Mouse (Mus musculus) bone marrow, adult 2 months (tissue): ENCODE measurements around the gene Cym. TPM values are rescaled to one million over a fixed set of nuclear protein-coding genes. Genes with fewer than 3 reads are reported as not detected.

Experiments
- H3K27ac ChIP-seq: fragments of 200-500 bp; 2 replicates; pipeline ENCODE4 v1.5.1; 2012; ENCODE audit warnings: low read depth, mild to moderate bottlenecking, control low read depth, inconsistent platforms, low read length; ENCODE audit not compliant: control insufficient read depth, poor library complexity, insufficient read depth
- H3K4me1 ChIP-seq: fragments of 200-500 bp; 2 replicates; pipeline ENCODE4 v1.6.1; 2011; ENCODE audit warnings: low read length; ENCODE audit not compliant: control insufficient read depth, insufficient read depth
- H3K4me3 ChIP-seq: fragments of 200-500 bp; replicated peaks from 2 replicates; pipeline ENCODE3; 2011; ENCODE audit warnings: mild to moderate bottlenecking, low read depth, low read length, control low read depth; ENCODE audit not compliant: control insufficient read depth
- CTCF ChIP-seq: fragments of 200-500 bp; IDR thresholded peaks from 2 replicates; pipeline ENCODE4 v1.5.1; 2011; ENCODE audit warnings: low read length, control low read depth; ENCODE audit not compliant: control insufficient read depth, insufficient read depth
- POLR2A ChIP-seq: fragments of 200-500 bp; IDR thresholded peaks from 2 replicates; pipeline ENCODE4 v1.6.1; 2011; ENCODE audit warnings: low read depth, mild to moderate bottlenecking, control low read depth, low read length, borderline replicate concordance; ENCODE audit not compliant: control insufficient read depth
- WGBS: fragments of 180-500 bp; shearing (Covaris S2); methylation state at CpG from one replicate; pipeline ENCODE4 v1.1.7; 2018; 5-methylcytosine and 5-hydroxymethylcytosine counted together
- polyA plus RNA-seq: library from polyadenylated mRNA; stranded (reverse); fragments of >200 nt; gene quantifications from 2 replicates; pipeline ENCODE4 v1.2.4, GENCODE M21; 2011; ENCODE audit warnings: low replicate concordance; ENCODE audit not compliant: missing spikeins, insufficient read depth, insufficient read length

Cym gene
- polyA plus RNA-seq, 1 experiment, result not detected

DNA sequence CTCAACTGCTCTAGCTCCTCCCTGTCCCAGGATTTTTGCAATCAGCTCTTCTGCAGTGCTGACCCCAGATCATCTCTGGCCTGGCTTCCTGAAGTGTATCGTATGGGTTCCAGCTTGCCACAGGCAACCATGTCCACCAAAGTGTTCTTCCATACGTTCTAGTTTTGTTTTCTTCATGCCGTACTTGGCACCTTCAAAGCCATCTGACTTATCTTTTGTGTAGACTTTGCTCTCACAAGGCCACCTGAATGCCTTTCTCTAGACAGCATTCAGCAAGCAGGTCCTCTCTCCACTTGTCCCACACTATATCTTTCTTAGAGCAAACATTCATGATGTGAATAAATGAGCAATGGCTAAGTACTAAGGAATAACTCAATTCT, 4.4 kb downstream of the Cym start:
- WGBS, result 76% methylated on average over 3 of the region's 3 CpGs
- H3K27ac ChIP-seq, result no peak overlapping the region
- H3K4me1 ChIP-seq, result no peaks in the 10 kb centered on the region
- TF ChIP-seq POLR2A (no peak), CTCF (no peak)
- H3K4me3 ChIP-seq, result no peak overlapping the region

DNA sequence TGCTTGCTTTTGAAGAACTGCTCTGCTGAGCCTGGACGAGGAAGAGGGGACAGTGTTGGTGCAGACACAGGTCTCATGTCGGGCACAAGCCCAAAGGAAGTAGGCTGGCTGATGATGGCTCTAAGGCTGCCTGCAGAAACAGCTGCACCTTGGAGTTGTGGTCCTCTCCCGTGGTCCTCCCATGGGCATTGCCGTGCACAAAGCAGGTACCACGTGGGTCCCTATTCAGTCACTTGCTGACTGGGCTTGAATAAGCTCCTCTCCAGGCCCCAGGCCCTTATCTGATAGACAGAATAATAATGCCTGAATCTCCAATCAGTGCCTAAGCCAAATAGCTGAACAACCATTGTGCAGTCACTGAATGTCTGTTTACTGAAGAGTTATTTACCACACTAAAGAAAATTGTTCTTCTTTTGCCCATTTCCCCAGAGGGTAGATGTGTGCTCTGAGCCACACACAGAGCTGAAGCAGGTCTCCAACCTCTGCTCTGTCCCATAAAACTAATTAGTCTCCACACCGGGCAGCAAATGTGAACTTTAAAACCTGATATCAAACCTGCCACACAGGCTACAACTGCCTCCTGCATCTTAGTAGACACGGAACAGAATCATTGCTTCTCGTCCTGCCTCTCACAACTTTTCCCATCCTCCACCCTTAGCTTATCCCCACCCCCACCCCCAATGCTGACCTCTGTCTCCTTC, 5.0 kb downstream of the Cym start:
- TF ChIP-seq CTCF, result no peak
- no peak for TF ChIP-seq POLR2A
- Histone ChIP-seq H3K4me3 (no peak overlapping the region), H3K27ac (no peak overlapping the region), H3K4me1 (no peaks in the 10 kb centered on the region)
- 66% methylated on average over 8 of the region's 8 CpGs for WGBS

DNA sequence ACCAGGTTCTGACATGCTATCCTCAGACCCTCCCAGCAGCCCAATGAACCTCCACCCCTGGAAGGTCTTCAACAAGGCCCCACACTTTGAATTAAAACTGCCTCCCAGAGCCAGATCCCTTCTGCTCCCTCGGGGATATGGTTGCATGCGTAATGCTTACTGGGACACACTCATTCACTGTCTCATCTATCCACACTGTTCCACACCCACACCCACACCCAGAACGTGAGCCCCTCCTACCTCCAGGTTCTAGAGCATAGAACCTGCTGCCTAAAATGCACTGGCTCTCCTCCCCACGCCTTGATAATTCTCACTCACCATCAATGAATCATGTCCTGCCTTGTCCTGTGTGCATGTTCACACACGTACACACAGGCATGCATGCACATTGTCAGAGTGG, 6.9 kb downstream of the Cym start:
- H3K27ac ChIP-seq, result no peak overlapping the region
- H3K4me1 ChIP-seq, result no peaks in the 10 kb centered on the region
- WGBS, result 79% methylated on average over 5 of the region's 5 CpGs
- TF ChIP-seq CTCF, result no peak
- no peak for TF ChIP-seq POLR2A
- no peak overlapping the region for H3K4me3 ChIP-seq

DNA sequence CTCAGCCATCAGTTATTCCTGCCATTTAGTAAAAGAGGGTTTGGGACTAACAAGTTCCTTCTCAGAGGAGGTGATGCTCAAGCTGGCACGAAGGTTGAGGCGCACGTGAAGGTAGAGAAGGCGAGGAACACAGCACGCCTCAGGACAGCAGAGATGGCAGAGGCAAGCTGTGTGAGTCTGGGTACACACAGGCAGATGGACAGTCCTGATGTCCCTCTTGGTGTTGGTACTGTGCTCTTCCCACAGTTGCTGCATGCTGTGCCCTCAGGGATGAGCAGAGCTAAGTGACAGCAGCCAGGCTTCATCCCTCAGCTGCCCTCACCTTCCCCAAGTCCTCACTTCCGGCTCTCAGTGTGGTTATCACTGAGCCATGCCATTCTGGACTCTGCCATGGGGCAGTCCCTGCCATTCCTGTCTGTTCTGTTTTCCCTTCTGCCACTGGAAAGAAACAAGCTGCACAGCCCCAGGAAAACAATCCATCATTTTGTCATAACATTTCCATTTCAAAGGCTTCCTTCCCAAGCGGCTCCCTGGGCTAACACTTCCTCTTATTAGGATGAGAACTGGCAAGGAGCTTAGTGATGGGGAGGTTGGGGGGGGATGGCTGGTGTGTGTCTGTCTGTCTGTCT, 13.8 kb downstream of the Cym start:
- Histone ChIP-seq H3K4me1 (no peaks in the 10 kb centered on the region), H3K27ac (no peak overlapping the region), H3K4me3 (no peak overlapping the region)
- 68% methylated on average over 7 of the region's 7 CpGs for WGBS
- TF ChIP-seq CTCF (no peak), POLR2A (no peak)

DNA sequence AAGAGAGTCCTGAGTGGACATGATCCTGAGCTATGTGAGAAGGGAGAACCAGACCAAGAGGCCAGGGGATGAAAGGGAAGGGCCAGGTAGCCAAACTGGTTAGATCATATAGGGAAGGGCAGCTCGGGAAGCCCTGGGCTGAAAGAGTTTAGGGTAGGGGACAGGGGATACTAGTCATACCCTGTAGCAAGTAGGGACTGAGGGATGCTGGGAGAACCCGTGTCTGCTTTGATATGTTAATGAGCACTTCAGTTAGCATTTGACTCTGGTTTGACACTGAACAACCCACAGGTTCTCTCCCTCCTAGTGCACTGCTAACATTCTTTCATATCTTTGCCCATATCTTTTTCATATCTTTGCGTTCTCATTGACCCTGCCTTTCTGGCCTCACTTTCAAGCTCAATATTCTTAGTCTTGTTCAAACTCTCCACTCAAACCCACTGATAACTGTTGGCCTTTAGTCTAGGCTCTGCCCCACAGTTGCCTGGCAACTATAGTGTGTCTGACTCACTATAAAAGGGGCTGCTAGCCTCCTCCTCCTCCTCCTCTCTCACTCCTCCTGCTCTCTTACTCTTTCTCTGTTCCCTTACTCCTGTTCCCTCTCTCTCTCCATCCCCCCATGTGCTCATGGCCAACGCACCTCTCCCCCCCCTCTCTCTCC, 14.9 kb downstream of the Cym start:
- TF ChIP-seq CTCF, result no peak
- TF ChIP-seq POLR2A, result no peak
- WGBS, result 56% methylated on average over 4 of the region's 4 CpGs
- H3K4me3 ChIP-seq, result no peak overlapping the region
- H3K27ac ChIP-seq, result no peak overlapping the region
- H3K4me1 ChIP-seq, result no peaks in the 10 kb centered on the region

DNA sequence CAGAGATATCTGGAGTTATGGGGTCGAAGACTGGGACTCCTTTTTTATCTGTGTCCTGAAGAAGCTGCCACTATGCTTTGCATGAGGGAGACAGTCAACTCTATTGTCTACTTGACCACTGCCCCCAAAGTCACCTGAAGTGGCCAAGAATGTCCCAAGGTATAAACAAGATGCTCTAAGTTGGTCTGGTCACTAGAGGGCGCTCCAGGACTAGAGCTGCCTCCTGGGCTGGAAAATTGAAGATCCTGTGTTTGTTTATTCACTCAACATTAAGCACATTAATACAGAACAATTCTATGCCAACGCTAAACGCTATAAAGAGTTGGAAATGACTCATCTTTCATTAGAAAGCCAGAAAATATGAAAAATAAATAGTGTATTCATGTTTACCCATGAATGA, 15.5 kb downstream of the Cym start:
- no peak overlapping the region for H3K27ac ChIP-seq
- TF ChIP-seq CTCF (peak; percentile 79), POLR2A (no peak)
- H3K4me1 ChIP-seq, result no peaks in the 10 kb centered on the region
- no peak overlapping the region for H3K4me3 ChIP-seq
- 12% methylated on average over 4 of the region's 4 CpGs for WGBS

DNA sequence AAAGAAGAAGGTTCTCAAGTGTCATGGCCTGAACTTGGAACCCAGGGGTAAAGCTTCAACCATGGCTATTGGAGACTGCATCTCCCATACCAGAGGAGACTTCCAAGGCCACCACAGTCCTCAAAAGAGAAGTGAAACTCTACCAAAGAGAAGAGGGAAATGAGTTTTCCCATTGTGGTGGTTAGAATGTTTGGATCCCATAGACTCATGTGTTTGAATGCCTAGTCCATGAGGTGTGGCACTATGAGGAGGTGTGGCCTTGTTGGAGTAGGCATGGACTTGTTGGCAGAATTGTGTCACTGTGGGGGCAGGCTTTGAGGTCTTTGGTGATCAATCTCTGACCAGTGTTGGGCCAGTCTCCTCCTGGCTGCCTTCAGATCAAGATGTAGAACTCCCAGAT, 16.4 kb downstream of the Cym start:
- Histone ChIP-seq H3K27ac (no peak overlapping the region), H3K4me3 (no peak overlapping the region), H3K4me1 (no peaks in the 10 kb centered on the region)
- TF ChIP-seq CTCF (no peak), POLR2A (no peak)

DNA sequence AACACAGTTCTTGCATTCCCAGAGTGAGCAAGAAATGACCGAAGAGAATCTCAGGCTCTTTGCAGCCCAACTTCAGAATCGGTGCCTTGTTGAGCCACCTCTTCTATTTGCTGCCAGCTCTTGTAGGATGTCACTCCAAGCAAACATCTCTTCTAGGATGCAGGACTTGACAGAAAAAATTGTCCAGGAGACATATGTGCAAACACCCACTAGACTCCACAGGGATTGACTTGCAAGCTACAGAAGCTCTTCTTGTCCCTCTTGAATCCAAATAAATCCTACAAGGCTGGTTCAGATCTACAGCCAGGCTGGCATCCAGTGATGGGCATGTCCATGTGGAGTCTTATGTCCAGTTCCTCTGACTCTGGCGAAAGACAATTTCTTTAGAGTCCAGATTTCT, 17.1 kb downstream of the Cym start:
- TF ChIP-seq POLR2A (no peak), CTCF (no peak)
- WGBS, result 50% methylated on average over 3 of the region's 3 CpGs

More for the DNA sequence above, 17.1 kb downstream of the Cym start:
- no peaks in the 10 kb centered on the region for H3K4me1 ChIP-seq
- no peak overlapping the region for H3K27ac ChIP-seq
- no peak overlapping the region for H3K4me3 ChIP-seq
